Mouse (Mus musculus) fibroblast of lung, adult 2 months (primary cell): ENCODE results near the gene Ppp1r3f.

Source experiments
- DNase-seq: peaks from one replicate; pipeline ENCODE4 v3.0.0-alpha.2; 2011; ENCODE audit warnings: low read depth

Gene Ppp1r3f

DNA sequence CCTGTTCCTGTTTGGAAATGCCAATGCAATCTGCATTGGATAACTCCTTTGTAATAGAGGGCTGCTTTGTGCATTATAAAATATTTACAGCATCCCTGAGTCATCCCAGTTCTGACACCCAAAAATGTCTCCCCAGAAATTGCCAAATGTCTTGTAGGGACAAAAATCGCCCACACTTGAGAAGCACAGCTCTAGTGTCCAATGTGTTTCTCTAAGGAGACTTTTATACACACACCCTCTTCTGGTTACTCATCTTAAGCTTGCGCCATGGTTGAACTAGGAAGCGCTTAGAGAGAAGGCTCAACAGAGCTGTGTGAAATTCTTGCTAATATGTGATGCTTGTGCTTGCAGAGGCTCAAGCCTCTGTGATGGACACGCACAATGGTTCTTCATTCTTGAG lies 20.6 kb downstream of the Ppp1r3f start:
- DNase-seq, result no peak

GRCm38 (mm10) chrX:7524961-7525360 lies 49.1 kb downstream of the Ppp1r3f start:
- no peak for DNase-seq
